Mouse (Mus musculus): Measurements from ENCODE around the gene Tmem151b. TPM values are rescaled to one million over a fixed set of nuclear protein-coding genes. Genes with fewer than 3 reads are reported as not detected.

Gene Tmem151b
- polyA plus RNA-seq (2016; fragmentation: Nextera tagmentation; extraction: Ambion mirVana) = 7.7 and 9.7 TPM in 2 replicates

- Histone ChIP-seq H3K4me1 (replicated peaks) (peaks cover 32% of the 10 kb centered on the region), H3K9me3 (no peaks in the 10 kb centered on the region), H3K4me2 (peak within 1 kb of the TSS; percentile 71), H3K27ac (peak within 1 kb of the TSS; percentile 90), H3K4me3 (replicated peaks) (peak within 1 kb of the TSS; percentile 85), H3K27me3 (peaks cover 57% of the 10 kb centered on the region), H3K36me3 (peaks cover 20% of the 10 kb centered on the region), H3K9ac (replicated peaks) (peak within 1 kb of the TSS; percentile 94)
- no peak for ATAC-seq (ENCODE audit: insufficient number of reproducible peaks, insufficient read depth, low FRiP score, low TSS enrichment, low read depth)
- WGBS = under 1% methylated on average over 16 of the region's 29 CpGs
Measured at GRCm38 (mm10) chr17:45549617-45550181, at the start of gene Tmem151b. Tmem151b (minus strand) TSS chr17:45549677.

GRCm38 (mm10) chr17:45598891-45599290 is 49.4 kb upstream of the Tmem151b start:
- Histone ChIP-seq H3K9ac (replicated peaks) (no peak overlapping the region), H3K9me3 (no peaks in the 10 kb centered on the region), H3K4me2 (peak overlapping the region; percentile 78), H3K4me1 (replicated peaks) (peaks cover 68% of the 10 kb centered on the region), H3K4me3 (replicated peaks) (peak overlapping the region; percentile 39), H3K36me3 (no peaks in the 10 kb centered on the region), H3K27ac (no peak overlapping the region), H3K27me3 (peaks cover 62% of the 10 kb centered on the region)
- whole genome bisulfite sequencing = 66% methylated on average over 3 of the region's 3 CpGs
- no peak for ATAC-seq (ENCODE audit: insufficient number of reproducible peaks, insufficient read depth, low FRiP score, low TSS enrichment, low read depth)

GRCm38 (mm10) chr17:45598376-45598775 is 48.9 kb upstream of the Tmem151b start:
- Histone ChIP-seq H3K36me3 (no peaks in the 10 kb centered on the region), H3K4me3 (replicated peaks) (no peak overlapping the region), H3K27ac (no peak overlapping the region), H3K4me1 (replicated peaks) (peaks cover 73% of the 10 kb centered on the region), H3K9me3 (no peaks in the 10 kb centered on the region), H3K27me3 (peaks cover 66% of the 10 kb centered on the region), H3K4me2 (no peak overlapping the region), H3K9ac (replicated peaks) (no peak overlapping the region)
- WGBS = 76% methylated on average over 2 of the region's 2 CpGs
- ATAC-seq (ENCODE audit: insufficient number of reproducible peaks, insufficient read depth, low FRiP score, low TSS enrichment, low read depth) = no peak

- no peaks in the 10 kb centered on the region for H3K36me3 ChIP-seq
- no peak overlapping the region for H3K9ac ChIP-seq (replicated peaks)
- 25% methylated on average over 3 of the region's 3 CpGs for WGBS
- no peak overlapping the region for H3K4me3 ChIP-seq (replicated peaks)
- no peak overlapping the region for H3K27ac ChIP-seq
- no peaks in the 10 kb centered on the region for H3K9me3 ChIP-seq
- peaks cover 71% of the 10 kb centered on the region for H3K27me3 ChIP-seq
- no peak overlapping the region for H3K4me2 ChIP-seq
- no peak for ATAC-seq (ENCODE audit: insufficient number of reproducible peaks, insufficient read depth, low FRiP score, low TSS enrichment, low read depth)
- peaks cover 79% of the 10 kb centered on the region for H3K4me1 ChIP-seq (replicated peaks)
Measured at GRCm38 (mm10) chr17:45597787-45598186, 48.3 kb upstream of the Tmem151b start.

GRCm38 (mm10) chr17:45596631-45597396 is 47.3 kb upstream of the Tmem151b start:
- H3K4me1 ChIP-seq (replicated peaks) = peaks cover 84% of the 10 kb centered on the region
- H3K9ac ChIP-seq (replicated peaks) = no peak overlapping the region
- peaks cover 71% of the 10 kb centered on the region for H3K27me3 ChIP-seq
- no peak overlapping the region for H3K27ac ChIP-seq
- H3K9me3 ChIP-seq = no peaks in the 10 kb centered on the region
- no peak overlapping the region for H3K4me2 ChIP-seq
- H3K4me3 ChIP-seq (replicated peaks) = no peak overlapping the region
- ATAC-seq (ENCODE audit: insufficient number of reproducible peaks, insufficient read depth, low FRiP score, low TSS enrichment, low read depth) = no peak
- WGBS = 33% methylated on average over 11 of the region's 11 CpGs
- no peaks in the 10 kb centered on the region for H3K36me3 ChIP-seq

- no peaks in the 10 kb centered on the region for H3K9me3 ChIP-seq
- ATAC-seq (ENCODE audit: insufficient number of reproducible peaks, insufficient read depth, low FRiP score, low TSS enrichment, low read depth) = peak; percentile 5; the same call in 1 of the 2 replicates
- H3K4me2 ChIP-seq = peak overlapping the region; percentile 97
- peak overlapping the region; percentile 65 for H3K9ac ChIP-seq (replicated peaks)
- 5% methylated on average over 23 of the region's 23 CpGs for WGBS
- H3K27me3 ChIP-seq = peaks cover 62% of the 10 kb centered on the region
- H3K36me3 ChIP-seq = no peaks in the 10 kb centered on the region
- H3K4me1 ChIP-seq (replicated peaks) = peaks cover 82% of the 10 kb centered on the region
- H3K4me3 ChIP-seq (replicated peaks) = peak overlapping the region; percentile 53
- no peak overlapping the region for H3K27ac ChIP-seq
Measured at GRCm38 (mm10) chr17:45595736-45596390, 46.4 kb upstream of the Tmem151b start.

GRCm38 (mm10) chr17:45594881-45595735 is 45.6 kb upstream of the Tmem151b start:
- WGBS = 1% methylated on average over 58 of the region's 58 CpGs
- peak; percentile 45 for ATAC-seq (ENCODE audit: insufficient number of reproducible peaks, insufficient read depth, low FRiP score, low TSS enrichment, low read depth)
- Histone ChIP-seq H3K4me2 (peak overlapping the region; percentile 97), H3K9me3 (no peaks in the 10 kb centered on the region), H3K9ac (replicated peaks) (peak overlapping the region; percentile 65), H3K4me3 (replicated peaks) (peak overlapping the region; percentile 53), H3K27me3 (peaks cover 54% of the 10 kb centered on the region), H3K36me3 (no peaks in the 10 kb centered on the region), H3K27ac (no peak overlapping the region), H3K4me1 (replicated peaks) (peaks cover 84% of the 10 kb centered on the region)

- H3K4me1 ChIP-seq (replicated peaks) = peaks cover 74% of the 10 kb centered on the region
- 45% methylated on average over 8 of the region's 8 CpGs for WGBS
- peaks cover 45% of the 10 kb centered on the region for H3K27me3 ChIP-seq
- peak overlapping the region; percentile 53 for H3K4me3 ChIP-seq (replicated peaks)
- H3K4me2 ChIP-seq = peak overlapping the region; percentile 97
- H3K9me3 ChIP-seq = no peaks in the 10 kb centered on the region
- no peak for ATAC-seq (ENCODE audit: insufficient number of reproducible peaks, insufficient read depth, low FRiP score, low TSS enrichment, low read depth)
- H3K9ac ChIP-seq (replicated peaks) = no peak overlapping the region
- H3K27ac ChIP-seq = no peak overlapping the region
- H3K36me3 ChIP-seq = no peaks in the 10 kb centered on the region
Measured at GRCm38 (mm10) chr17:45594195-45594594, 44.7 kb upstream of the Tmem151b start.

GRCm38 (mm10) chr17:45593479-45593878 is 44.0 kb upstream of the Tmem151b start:
- peak overlapping the region; percentile 97 for H3K4me2 ChIP-seq
- peak overlapping the region; percentile 12; the same call in 1 of the 2 replicates for H3K9ac ChIP-seq (replicated peaks)
- H3K4me1 ChIP-seq (replicated peaks) = peaks cover 71% of the 10 kb centered on the region
- peaks cover 43% of the 10 kb centered on the region for H3K27me3 ChIP-seq
- H3K36me3 ChIP-seq = no peaks in the 10 kb centered on the region
- no peak overlapping the region for H3K27ac ChIP-seq
- no peak for ATAC-seq (ENCODE audit: insufficient number of reproducible peaks, insufficient read depth, low FRiP score, low TSS enrichment, low read depth)
- H3K4me3 ChIP-seq (replicated peaks) = peak overlapping the region; percentile 7; the same call in 1 of the 2 replicates
- H3K9me3 ChIP-seq = no peaks in the 10 kb centered on the region
- WGBS = 28% methylated on average over 8 of the region's 8 CpGs

GRCm38 (mm10) chr17:45592606-45593431 is 43.3 kb upstream of the Tmem151b start:
- no peak overlapping the region for H3K4me3 ChIP-seq (replicated peaks)
- H3K9me3 ChIP-seq = no peaks in the 10 kb centered on the region
- H3K27me3 ChIP-seq = peaks cover 41% of the 10 kb centered on the region
- H3K27ac ChIP-seq = no peak overlapping the region
- ATAC-seq (ENCODE audit: insufficient number of reproducible peaks, insufficient read depth, low FRiP score, low TSS enrichment, low read depth) = no peak
- H3K4me2 ChIP-seq = peak overlapping the region; percentile 23
- peak overlapping the region; percentile 50 for H3K9ac ChIP-seq (replicated peaks)
- WGBS = 55% methylated on average over 8 of the region's 8 CpGs
- H3K36me3 ChIP-seq = 0 out of 2 replicates have a peak, but pooled peaks cover 3% of the 10 kb centered on the region
- peaks cover 66% of the 10 kb centered on the region for H3K4me1 ChIP-seq (replicated peaks)
